Mouse (Mus musculus): ENCODE data around the gene St8sia2.

Gene St8sia2

DNA sequence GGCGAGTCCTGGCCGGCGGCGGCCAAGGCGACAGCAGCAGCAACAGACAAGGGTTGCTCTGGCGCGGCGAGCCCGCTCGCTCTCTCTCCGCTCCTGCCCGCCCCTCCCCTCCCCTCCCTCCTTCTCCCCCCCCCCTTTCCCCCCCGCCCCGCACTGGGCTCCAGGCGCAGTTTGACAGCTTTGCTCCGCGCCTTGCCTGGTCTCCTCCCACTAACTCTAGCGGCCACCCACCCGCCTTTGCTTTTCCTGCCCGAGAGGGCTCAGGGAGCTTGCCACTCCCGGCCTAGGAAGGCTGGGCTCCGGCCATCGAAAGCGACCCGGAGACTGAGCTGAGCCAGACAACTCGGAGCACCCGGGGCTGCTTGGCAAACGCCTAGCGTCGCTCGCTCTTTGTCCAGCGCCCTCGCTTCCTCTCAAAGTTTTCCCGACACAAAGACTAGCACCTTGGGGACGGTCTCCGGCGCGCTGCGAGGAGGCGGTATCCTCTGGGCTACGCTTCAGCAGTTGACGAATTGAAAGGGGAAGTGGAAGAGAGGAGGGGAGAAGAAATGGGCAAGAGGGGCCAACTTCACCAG is at the start of gene St8sia2:
TSS of gene St8sia2 (minus strand) at position 90 of the 575 bp plus-strand sequence.
- DNase-seq (ENCODE audit: low spot score in 2 of 2), result peak in 1 of 2 experiments; percentile 2

DNA sequence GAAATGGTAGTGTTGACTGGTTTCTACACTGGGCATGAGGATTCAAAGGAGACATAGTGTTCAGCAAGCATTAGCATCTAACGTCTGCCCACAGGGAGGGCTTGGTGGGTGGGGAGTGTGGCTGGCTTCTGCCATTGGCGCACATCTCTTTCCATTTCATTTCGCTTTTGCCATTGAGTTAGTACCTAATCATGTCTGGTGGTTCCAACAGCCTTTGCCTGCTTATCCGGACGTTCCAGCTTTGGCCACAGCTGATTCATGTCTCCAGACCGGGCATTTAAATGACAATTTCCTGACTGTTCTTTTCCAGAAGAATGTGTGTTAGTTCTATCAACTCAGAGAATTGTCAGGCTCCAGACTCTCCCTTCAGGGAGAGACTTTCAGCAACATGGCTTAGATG is 47.6 kb upstream of the St8sia2 start:
- no peak for DNase-seq (ENCODE audit: low spot score in 2 of 2)

GRCm38 (mm10) chr7:74060306-74060946 is 46.9 kb upstream of the St8sia2 start:
- no peak for DNase-seq (ENCODE audit: low spot score in 2 of 2)

DNA sequence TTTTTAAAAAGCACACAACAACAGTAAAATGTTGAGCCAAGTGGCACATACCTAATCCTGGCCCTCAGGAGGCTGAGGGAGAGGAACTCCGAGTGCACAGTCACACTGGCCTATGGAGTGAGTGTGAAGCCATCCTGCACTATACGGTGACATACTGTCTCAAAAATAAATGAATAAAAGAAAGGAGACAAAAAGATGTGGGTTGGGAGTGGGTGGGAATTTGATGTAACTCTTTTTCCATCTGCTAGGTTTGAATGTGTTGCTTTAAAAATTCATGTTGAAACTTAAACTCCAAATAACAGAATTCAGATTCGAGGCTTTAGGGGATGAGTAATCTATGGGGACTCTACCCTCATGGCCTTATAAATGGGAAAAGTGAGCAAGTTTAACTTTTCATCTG is 46.2 kb upstream of the St8sia2 start:
- no peak for DNase-seq (ENCODE audit: low spot score in 2 of 2)

GRCm38 (mm10) chr7:74055753-74056152 is 42.3 kb upstream of the St8sia2 start:
- DNase-seq (ENCODE audit: low spot score in 2 of 2), result no peak

DNA sequence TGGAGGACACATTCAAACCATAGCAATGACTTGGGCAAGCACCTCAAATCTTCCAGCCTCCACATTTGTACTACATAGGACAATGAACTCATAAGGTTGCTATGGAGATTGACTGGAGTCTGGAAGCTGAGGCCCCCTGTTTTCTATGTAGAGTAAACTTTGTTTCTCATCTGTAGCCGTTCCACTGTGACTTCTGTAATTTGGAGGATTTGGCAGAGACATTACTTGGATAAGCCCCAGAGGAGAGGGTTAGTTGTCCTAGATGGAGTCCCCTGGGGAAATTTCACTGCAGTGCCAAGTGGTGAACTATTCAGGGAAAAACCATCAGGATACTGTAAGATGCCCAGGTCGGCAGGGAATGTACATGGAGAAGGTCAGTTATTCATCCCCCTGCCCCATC is 34.1 kb upstream of the St8sia2 start:
- no peak for DNase-seq (ENCODE audit: low spot score in 2 of 2)

DNA sequence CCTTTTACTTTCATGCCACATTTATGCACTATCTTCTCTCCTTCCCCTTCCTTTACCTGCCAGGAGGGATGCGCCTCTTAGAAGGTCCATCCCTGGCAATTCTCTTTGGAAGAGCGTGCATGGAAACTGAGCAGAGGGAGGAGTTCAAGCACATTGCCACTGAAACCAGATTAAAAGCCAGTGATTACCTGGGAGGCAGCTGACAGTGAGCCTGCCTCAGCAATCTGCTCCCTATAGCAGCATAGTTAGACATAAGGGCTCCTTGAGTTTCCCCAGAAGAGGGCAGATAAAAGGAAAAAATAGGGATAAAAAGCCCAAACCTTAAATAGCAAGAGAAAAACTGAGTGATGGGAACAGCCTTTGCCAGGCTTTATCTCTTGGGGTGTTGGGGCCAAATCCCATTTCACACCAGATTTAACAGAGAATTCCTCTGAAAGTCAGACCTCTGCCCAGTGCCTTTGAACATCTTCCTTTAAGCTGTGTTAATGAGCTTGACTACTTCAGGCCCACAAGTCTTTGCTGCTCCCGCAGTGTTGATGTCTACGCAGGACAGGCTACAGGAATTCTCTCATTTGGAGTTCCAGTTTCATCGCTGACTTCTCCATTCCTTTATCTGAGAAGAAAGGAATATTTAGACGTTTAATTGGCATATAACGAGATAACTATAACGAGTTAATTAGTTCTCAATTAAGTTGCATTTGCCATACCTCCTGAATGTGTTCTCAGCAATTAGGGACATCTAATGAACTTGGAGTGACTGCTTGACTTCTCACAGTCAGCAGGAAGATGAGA is 31.9 kb upstream of the St8sia2 start:
- no peak for DNase-seq (ENCODE audit: low spot score in 2 of 2)

- no peak for DNase-seq (ENCODE audit: low spot score in 2 of 2)
Measured at GRCm38 (mm10) chr7:74043562-74044138, 30.2 kb upstream of the St8sia2 start.

- peak; percentile 4 for DNase-seq (ENCODE audit: low spot score in 2 of 2)
Measured at GRCm38 (mm10) chr7:74025007-74025406, 11.5 kb upstream of the St8sia2 start.

DNA sequence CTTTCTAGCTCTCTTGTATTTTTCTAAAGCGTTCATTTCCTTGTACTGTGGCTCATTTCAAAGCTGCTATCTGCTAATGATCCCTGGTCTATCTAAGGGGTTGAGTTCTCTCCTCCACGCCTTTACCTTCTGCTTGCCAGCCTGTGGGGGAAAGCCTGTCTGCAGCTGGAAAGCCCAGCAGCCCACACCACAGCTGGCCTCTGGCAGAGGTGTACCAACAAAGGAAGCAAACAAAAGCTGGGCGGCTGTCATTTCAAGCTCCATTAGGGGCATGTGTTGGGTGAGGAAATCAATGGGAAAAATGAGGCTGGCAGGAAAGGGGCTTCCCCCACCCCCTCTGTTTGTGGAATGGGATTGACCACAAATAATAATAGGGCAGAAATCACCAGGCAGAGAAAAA is 10.7 kb upstream of the St8sia2 start:
- no peak for DNase-seq (ENCODE audit: low spot score in 2 of 2)

- DNase-seq (ENCODE audit: low spot score in 2 of 2), result no peak
Measured at GRCm38 (mm10) chr7:74022571-74022970, 9.1 kb upstream of the St8sia2 start.

DNA sequence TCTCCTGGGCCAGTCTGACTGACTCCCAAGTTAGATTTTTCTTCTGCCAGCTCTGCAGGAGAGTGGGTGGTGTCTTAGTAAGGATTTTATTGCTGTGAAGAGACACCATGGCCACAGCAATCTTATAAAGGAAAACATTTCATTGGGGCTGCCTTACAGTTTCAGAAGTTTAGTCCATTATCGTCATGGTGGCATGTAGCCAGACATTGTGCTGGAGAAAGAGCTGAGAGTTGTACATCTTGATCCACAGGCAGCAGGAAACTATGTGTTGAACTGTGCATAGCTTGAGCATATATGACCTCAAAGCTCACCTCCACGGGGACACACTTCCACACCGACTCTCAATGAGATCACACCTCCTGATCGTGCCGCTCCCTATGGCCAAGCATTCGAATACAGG is 8.3 kb upstream of the St8sia2 start:
- DNase-seq (ENCODE audit: low spot score in 2 of 2), result no peak

DNA sequence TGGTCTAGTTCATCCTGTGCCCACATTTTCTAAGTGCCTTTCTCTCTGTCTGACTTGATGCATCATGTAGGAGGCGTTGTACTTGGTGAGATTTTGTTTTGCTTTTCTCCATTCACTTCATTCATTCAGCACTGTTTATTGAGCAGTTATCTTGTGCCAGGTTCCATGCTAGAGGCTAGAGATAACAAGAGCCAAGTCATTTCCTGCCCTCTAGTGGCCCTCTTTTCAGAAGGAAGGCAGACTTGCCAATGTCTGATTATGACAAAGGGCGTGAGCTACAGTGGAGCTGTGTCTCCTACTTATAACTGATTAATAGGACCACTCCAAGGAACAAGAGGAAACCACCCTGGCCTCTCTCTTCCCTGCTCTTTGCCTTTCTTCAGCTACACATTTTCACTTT is 3.1 kb upstream of the St8sia2 start:
- no peak for DNase-seq (ENCODE audit: low spot score in 2 of 2)

GRCm38 (mm10) chr7:74012858-74013600 is 461 bp downstream of the St8sia2 start:
- no peak for DNase-seq (ENCODE audit: low spot score in 2 of 2)

DNA sequence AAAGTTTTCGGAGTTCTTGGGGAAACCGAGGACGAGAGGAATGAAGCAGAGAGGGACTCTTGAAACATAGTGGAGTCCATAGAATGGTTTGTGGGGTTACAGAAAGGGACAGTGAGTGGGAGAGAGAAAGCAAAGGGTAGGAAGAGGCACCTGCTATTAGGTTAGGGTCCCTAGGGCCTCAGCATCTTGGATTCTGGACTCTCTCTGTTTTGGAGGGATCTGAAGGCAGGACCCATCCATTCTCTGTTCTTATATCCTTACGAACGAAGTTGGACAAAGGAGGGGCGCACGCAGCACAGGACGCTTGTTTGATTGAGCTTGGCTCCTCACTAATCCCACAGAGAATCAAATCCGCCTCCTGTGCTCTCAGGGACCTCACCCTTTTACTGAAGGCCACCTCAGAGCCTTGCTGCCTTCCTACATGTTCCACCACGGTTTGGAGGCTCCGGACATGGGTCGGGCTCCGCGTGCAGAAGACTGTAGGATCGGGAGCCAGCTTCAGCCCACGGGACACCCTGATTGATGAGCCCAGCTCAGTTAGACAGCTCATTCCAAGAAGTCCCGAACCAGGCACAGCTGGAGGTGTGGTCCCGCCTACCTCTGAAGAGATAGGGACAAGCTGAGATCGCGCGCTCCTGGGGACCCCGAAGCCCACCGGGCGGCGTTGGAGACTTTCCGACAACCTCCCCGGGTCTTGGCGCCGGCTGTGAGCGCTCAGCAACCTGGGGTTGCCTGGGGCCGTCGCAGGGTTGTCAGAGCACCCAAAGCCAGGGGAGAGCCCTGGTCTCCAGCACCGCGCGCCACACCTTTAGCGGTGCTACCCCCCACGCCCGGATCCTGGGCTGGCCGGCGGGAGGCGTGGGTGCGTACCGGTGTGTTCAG is 1.3 kb downstream of the St8sia2 start:
- no peak for DNase-seq (ENCODE audit: low spot score in 2 of 2)

DNA sequence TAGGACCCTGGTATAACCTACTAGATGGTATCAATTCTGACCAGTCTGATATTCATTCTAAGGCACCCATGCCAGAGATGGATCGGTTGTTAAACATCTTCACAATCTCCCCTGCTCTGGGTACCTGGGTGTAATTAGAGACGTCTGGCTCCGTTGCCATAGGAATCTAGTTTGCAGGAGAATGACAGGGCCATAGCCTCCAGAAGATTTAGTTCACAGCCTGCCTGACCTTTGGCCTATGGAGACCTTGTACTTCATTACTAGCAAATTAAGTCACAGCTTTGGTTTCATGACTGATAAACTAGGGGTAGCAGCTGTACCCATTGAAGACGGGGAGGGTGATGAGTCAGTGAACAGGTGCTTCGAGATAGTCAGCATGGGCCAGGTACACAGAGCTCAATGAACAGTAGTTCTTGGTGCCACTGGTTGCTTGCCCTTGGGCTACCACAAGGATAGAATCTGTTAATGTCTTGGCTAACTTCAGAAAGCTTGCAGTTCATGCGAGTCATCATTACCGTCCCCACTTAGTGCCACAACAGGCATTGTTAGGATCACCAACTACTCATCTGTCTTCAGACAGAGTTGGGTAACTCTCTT is 4.4 kb downstream of the St8sia2 start:
- DNase-seq (ENCODE audit: low spot score in 2 of 2), result no peak

GRCm38 (mm10) chr7:74006775-74007371 is 6.6 kb downstream of the St8sia2 start:
- no peak for DNase-seq (ENCODE audit: low spot score in 2 of 2)

DNA sequence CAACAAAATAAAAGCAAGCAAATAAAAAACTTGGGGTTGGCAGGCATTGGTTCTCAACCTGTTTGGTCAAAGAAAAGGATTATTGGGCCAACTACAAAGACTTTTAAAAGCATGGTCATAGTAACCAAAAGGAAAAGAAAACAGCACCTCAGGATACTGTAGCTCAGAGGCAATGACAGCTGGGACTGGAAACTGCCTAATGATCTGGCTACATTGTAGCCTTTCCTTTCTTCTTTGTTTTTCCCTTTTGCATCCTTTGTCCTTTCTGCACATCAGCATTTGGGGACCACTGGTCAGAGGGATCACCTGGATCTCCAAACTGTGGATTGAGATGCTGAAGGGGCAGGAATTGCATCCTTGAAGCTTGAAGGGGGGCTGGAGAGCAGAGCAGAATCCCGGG is 7.1 kb downstream of the St8sia2 start:
- DNase-seq (ENCODE audit: low spot score in 2 of 2), result no peak

DNA sequence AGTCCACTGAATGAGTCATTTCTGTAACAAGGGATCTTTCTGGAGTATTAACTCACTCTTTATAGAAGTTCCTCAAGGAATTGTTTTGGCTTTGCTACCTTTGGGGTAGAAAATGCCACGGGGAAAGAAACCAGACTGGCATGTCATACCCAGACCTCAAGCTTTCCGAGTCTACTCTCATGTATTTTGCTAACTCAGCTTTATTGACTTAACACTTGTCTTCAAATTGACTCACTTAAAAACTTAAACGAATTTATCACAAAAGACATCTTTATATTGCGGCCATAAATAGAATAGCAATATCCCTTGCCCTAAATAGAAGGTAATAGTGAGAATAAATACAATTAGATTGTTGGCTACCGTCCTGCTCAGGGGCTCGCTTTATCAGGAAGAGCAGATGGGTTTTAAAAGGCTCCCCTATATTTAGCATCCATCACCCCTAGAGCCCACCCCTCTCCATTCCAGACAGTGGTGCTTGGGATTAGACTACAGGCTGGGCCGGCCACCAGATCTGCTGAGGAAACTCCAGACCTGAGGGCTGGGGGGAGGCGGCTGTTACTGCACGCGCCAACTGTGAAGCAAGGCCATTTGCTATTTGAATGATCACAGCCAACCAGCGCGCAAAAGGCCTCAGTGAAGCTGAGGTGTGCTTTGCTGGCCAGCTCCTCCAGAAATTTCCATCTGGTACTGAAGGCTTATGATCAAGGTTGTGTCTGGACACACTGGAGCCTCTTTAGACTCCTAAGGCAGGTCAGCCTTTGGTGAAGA is 12.6 kb downstream of the St8sia2 start:
- DNase-seq (ENCODE audit: low spot score in 2 of 2), result no peak
